Mouse (Mus musculus) limb, embryonic 13.5 days (tissue): ENCODE data around the gene Crebl2. TPM values are rescaled to one million over a fixed set of nuclear protein-coding genes. Genes with fewer than 3 reads are reported as not detected.
A peak's percentile ranks its signal among the peaks of the same experiment; 100 is the strongest.

Experiments
- ATAC-seq: fragments of 200-750 bp; cut with Nextera tagmentation; 2 replicates; pipeline ENCODE4 v1.8.0; 2017; ENCODE audit warnings: low read depth, moderate number of reproducible peaks, moderate TSS enrichment; ENCODE audit not compliant: low FRiP score
- H3K27ac ChIP-seq: fragments of 300-500 bp; sonication (generic); 2 replicates; pipeline ENCODE4 v1.5.1; 2015; ENCODE audit warnings: inconsistent platforms, mild to moderate bottlenecking, moderate library complexity
- H3K27me3 ChIP-seq: fragments of 300-500 bp; sonication (generic); 2 replicates; pipeline ENCODE4 v1.6.1; 2015; ENCODE audit warnings: mild to moderate bottlenecking, inconsistent platforms
- H3K36me3 ChIP-seq: fragments of 300-500 bp; sonication (generic); 2 replicates; pipeline ENCODE4 v1.6.1; 2015; ENCODE audit warnings: inconsistent platforms, mild to moderate bottlenecking, moderate library complexity
- H3K4me1 ChIP-seq: fragments of 300-500 bp; sonication (generic); 2 replicates; pipeline ENCODE4 v1.6.1; 2015; ENCODE audit warnings: inconsistent platforms
- H3K4me2 ChIP-seq: fragments of 300-500 bp; sonication (generic); replicated peaks from 2 replicates; pipeline ENCODE4 v1.6.1; 2015; ENCODE audit warnings: inconsistent platforms, mild to moderate bottlenecking, moderate library complexity
- H3K4me3 ChIP-seq: fragments of 300-500 bp; sonication (generic); 2 replicates; pipeline ENCODE4 v1.5.1; 2015; ENCODE audit warnings: moderate library complexity, mild to moderate bottlenecking, inconsistent platforms
- H3K9ac ChIP-seq: fragments of 300-500 bp; sonication (generic); 2 replicates; pipeline ENCODE4 v1.6.1; 2015; ENCODE audit warnings: mild to moderate bottlenecking, inconsistent platforms
- H3K9me3 ChIP-seq: fragments of 300-500 bp; sonication (generic); 2 replicates; pipeline ENCODE4 v1.6.1; 2016; ENCODE audit warnings: inconsistent platforms
- WGBS: fragments of 180-500 bp; shearing (Covaris S2); methylation state at CpG from one replicate; pipeline ENCODE4 v1.1.7; 2015; 5-methylcytosine and 5-hydroxymethylcytosine counted together
- polyA plus RNA-seq: library from polyadenylated mRNA; unstranded; fragments of >200 nt; fragmentation: Nextera tagmentation; extraction: Ambion mirVana; gene quantifications from 2 replicates; pipeline ENCODE4 v1.2.1, GENCODE M21; 2015

Gene Crebl2
- polyA plus RNA-seq, 1 experiment from 2014 or later = 2.6 TPM

GRCm38 (mm10) chr6:134897443-134898094 lies 67.6 kb downstream of the Crebl2 start:
- WGBS = under 1% methylated on average over 38 of the region's 38 CpGs
- H3K9ac ChIP-seq = peak overlapping the region; percentile 79
- H3K4me1 ChIP-seq = peaks cover 4% of the 10 kb centered on the region; the same call in 1 of the 2 replicates
- H3K9me3 ChIP-seq = no peaks in the 10 kb centered on the region; the same call in 1 of the 2 replicates
- ATAC-seq = peak; percentile 93
- no peaks in the 10 kb centered on the region for H3K36me3 ChIP-seq
- H3K27me3 ChIP-seq = no peaks in the 10 kb centered on the region
- H3K27ac ChIP-seq = peak overlapping the region; percentile 100
- H3K4me2 ChIP-seq = peak overlapping the region; percentile 65
- H3K4me3 ChIP-seq = peak overlapping the region; percentile 53

GRCm38 (mm10) chr6:134898095-134898965 lies 68.4 kb downstream of the Crebl2 start, which contains the start of gene Gpr19:
Gene Gpr19, minus strand, starts transcription at chr6:134898578.
- ATAC-seq = peak; percentile 93
- Histone ChIP-seq H3K27ac (peak within 1 kb of the TSS; percentile 100), H3K27me3 (no peaks in the 10 kb centered on the region), H3K36me3 (no peaks in the 10 kb centered on the region), H3K9me3 (no peaks in the 10 kb centered on the region; the same call in 1 of the 2 replicates), H3K4me2 (peak within 1 kb of the TSS; percentile 65), H3K4me3 (peak within 1 kb of the TSS; percentile 53), H3K9ac (peak within 1 kb of the TSS; percentile 79), H3K4me1 (peaks cover 4% of the 10 kb centered on the region; the same call in 1 of the 2 replicates)
- under 1% methylated on average over 51 of the region's 51 CpGs for WGBS

GRCm38 (mm10) chr6:134903368-134903767 lies 73.4 kb downstream of the Crebl2 start:
- no peak overlapping the region for H3K4me3 ChIP-seq
- ATAC-seq = no peak
- no peaks in the 10 kb centered on the region for H3K27me3 ChIP-seq
- H3K27ac ChIP-seq = no peak overlapping the region
- no peak overlapping the region for H3K9ac ChIP-seq
- H3K36me3 ChIP-seq = no peaks in the 10 kb centered on the region
- H3K9me3 ChIP-seq = no peaks in the 10 kb centered on the region; the same call in 1 of the 2 replicates
- 72% methylated on average over 3 of the region's 4 CpGs for WGBS
- H3K4me1 ChIP-seq = peaks cover 4% of the 10 kb centered on the region; the same call in 1 of the 2 replicates
- H3K4me2 ChIP-seq = no peak overlapping the region

GRCm38 (mm10) chr6:134903891-134904884 lies 74.2 kb downstream of the Crebl2 start:
- Histone ChIP-seq H3K4me2 (no peak overlapping the region), H3K4me1 (peaks cover 2% of the 10 kb centered on the region; the same call in 1 of the 2 replicates), H3K9ac (no peak overlapping the region), H3K27ac (no peak overlapping the region), H3K27me3 (no peaks in the 10 kb centered on the region), H3K9me3 (no peaks in the 10 kb centered on the region; the same call in 1 of the 2 replicates), H3K36me3 (no peaks in the 10 kb centered on the region), H3K4me3 (no peak overlapping the region)
- 87% methylated on average over 10 of the region's 10 CpGs for WGBS
- ATAC-seq = no peak

- Histone ChIP-seq H3K4me1 (no peaks in the 10 kb centered on the region), H3K9ac (no peak overlapping the region), H3K4me2 (no peak overlapping the region), H3K36me3 (no peaks in the 10 kb centered on the region), H3K9me3 (no peaks in the 10 kb centered on the region), H3K4me3 (no peak overlapping the region), H3K27ac (no peak overlapping the region), H3K27me3 (no peaks in the 10 kb centered on the region)
- WGBS = 72% methylated on average over 1 of the region's 1 CpGs
- ATAC-seq = no peak
These were observed 75.9 kb downstream of the Crebl2 start for GRCm38 (mm10) chr6:134905811-134906210.

Other genes with a start within 250 kb of the Crebl2 start
- 1.5 and 1.6 TPM in 2 replicates for gene Mansc1, start 197.7 kb upstream of the Crebl2 start, polyA plus RNA-seq
- 20.6 and 21.5 TPM in 2 replicates for gene Borcs5, start 190.6 kb upstream of the Crebl2 start, polyA plus RNA-seq
- gene Dusp16, start 37.5 kb upstream of the Crebl2 start, polyA plus RNA-seq = 16.8 and 17.1 TPM in 2 replicates
- 7.3 and 8.2 TPM in 2 replicates for gene Gpr19, start 68.4 kb downstream of the Crebl2 start, polyA plus RNA-seq
- 20.4 and 22.3 TPM in 2 replicates for gene Cdkn1b, start 90.2 kb downstream of the Crebl2 start, polyA plus RNA-seq
- 4.4 and 5.0 TPM in 2 replicates for gene Apold1, start 151.6 kb downstream of the Crebl2 start, polyA plus RNA-seq
- gene Ddx47, start 181.5 kb downstream of the Crebl2 start, polyA plus RNA-seq = 120 and 123 TPM in 2 replicates
- gene Gprc5a, start 235.5 kb downstream of the Crebl2 start, polyA plus RNA-seq = 2.1 and 2.5 TPM in 2 replicates